Mouse (Mus musculus): Measurements from ENCODE around the gene Dnajc30.
"Not testable (repeated sequence)": the region's sequence is repeated elsewhere in the genome, so short reads cannot be mapped to it uniquely, and the experiment has no call there.

Dnajc30 gene

GRCm38 (mm10) chr5:135063629-135064381 is at the start of gene Dnajc30:
Dnajc30 (plus strand) TSS chr5:135064202.
- DNase-seq (ENCODE audit: low spot score): peak; percentile 97

GRCm38 (mm10) chr5:135015497-135015896 is 48.5 kb upstream of the Dnajc30 start:
- peak; percentile 86 for DNase-seq (ENCODE audit: low spot score)

GRCm38 (mm10) chr5:135016224-135016759 is 47.7 kb upstream of the Dnajc30 start:
- DNase-seq (ENCODE audit: low spot score): no peak

DNA sequence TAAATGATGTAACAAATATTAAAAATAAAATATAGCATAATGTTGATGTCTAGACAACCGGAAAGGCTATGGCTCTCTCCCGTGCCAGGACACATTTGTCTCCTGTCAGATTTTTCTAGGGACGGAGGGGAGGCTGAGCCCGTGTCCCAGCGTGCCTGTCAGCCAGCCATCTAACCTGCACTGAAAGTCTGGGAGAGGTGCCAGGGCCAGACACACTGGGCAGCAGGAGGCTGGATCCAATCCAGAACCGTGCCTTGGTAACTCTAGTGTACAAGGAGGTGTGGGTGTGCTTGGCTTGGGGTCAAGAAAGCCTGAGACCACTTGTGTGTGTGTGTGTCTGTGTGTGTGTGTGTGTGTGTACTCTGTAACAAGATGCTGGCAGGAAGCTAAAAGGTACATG is 42.2 kb upstream of the Dnajc30 start:
- DNase-seq (ENCODE audit: low spot score): peak; percentile 76

DNA sequence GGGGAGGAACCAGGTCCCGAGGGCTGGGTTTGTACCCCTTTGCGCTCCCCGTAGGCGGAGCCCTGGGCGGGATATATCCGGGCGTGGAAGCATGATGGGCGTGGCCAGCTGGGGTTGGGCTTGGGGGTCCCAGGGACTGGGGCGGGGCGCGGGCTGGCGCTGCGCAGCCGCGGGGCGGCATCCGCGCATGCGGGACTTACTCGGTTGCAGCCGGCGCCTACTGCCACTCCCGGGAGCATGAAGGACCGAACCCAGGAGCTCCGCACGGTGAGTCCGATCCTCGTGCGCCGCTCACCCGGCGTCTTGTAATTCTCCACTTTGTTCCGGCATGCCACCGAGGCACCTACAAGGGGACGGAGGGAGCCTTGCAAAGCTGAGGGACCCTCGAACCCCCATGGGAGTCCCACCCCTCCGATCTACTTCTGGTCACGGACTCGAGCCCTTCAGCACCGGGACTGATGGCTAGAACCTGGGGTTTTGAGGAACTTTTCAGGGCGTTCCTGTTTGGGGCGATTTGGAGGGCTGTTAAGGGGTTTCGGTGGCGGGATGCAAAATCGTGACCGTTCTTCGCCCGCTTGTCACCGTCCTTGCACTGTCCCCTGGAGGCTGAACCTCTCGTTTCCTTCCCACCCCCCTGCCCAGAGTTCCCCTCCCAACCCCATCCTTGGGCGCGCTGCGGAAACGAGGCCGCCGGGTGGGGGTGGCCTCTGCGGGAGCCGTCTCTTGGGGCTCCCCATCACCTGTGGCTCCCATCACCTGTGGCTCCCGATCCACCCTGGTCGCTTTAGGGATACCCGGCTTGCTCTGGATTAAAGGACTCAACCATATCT is 40.4 kb upstream of the Dnajc30 start, which contains the start of gene Stx1a:
TSS of gene Stx1a (plus strand) at position 139 of the 830 bp plus-strand sequence.
- DNase-seq (ENCODE audit: low spot score): peak; percentile 90

DNA sequence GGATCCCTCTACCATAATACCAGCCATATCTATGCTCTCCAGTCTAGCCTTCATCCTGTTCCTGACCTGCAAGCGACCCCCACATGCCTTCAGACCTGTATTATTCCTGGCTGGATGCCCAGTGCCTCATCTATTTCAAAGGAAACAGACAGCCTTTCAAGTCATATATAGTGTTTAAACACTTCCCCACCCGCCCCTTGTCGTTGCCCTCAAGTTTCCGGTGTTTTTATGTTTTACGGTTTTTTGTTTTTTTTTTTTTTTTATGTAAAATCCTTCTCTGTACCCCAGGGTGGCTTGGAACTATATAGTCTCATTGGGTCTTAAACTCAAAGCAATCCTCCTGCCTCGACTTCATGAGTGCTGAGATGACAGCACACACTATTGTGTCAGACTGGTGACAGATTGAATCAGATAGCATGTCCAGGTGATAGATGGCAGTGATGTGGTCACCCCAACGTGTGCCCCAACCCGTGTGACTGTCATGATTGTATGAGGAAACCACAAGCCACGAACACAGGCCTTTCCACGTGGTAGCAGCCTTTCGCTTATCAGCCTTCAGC is 39.3 kb upstream of the Dnajc30 start:
- no peak for DNase-seq (ENCODE audit: low spot score)

DNA sequence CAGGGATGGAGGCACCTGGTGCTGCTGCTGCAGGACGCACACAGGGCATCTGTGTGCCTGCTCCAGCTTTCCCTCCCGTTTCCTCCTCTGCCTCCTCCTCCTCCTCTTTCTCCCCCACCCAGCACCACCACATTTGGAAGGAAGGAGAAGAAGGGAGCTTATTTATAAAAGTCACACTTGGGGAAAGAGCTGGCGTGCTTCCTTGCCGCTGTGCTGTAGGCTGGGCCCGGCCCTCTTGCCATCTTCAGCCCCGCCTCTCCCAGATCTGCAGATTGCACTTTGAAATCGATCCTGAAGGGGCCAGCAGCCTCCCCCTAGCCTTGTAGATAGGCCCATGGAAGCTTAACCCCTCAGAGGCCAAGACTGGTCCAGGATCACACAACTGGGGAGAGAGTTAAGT is 38.1 kb upstream of the Dnajc30 start:
- no peak for DNase-seq (ENCODE audit: low spot score)

DNA sequence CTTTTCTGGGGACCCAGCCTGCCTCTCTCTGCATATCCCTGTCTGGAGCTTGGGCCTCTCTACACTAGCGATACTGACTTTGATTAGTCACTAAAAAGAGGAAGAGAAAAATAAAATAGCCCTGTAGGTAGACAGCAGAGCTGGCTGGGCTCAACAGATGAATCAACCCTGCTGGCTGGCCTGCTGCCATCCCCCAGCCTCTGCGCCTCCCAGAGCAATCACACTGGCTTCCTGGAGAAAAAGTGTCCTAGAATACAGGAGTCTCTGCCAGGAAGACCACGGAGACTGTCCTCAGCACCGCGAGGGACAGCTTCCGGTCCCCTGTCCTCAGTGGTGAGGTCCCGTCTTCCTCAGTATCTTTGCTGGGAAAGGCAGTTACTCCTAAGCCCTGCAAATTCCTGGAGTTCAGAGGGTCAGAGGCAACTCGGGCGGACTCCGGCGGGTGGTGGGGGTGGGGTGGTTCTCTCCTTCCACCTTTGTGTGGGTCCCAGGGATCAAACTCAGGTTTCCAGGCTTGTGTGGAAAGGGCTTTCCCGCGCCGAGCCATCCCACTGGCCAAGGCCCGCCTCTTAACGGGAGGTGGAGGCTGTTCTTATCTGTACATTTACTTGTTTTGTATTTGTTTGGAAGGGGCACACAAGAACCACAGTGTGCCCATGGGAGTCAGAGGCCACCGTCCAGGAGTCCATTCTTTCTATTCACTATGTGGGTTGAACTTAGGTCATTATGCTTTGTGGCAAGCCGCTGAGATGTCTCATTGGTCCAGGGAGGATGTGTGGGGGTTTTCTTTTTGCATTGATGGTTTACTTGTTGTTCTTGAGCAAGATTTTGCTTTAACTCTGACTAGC is 34.8 kb upstream of the Dnajc30 start:
- DNase-seq (ENCODE audit: low spot score): peak; percentile 68

- no peak for DNase-seq (ENCODE audit: low spot score)
Measured at GRCm38 (mm10) chr5:135032581-135032980, 31.4 kb upstream of the Dnajc30 start.

GRCm38 (mm10) chr5:135034593-135034992 is 29.4 kb upstream of the Dnajc30 start:
- no peak for DNase-seq (ENCODE audit: low spot score)

- DNase-seq (ENCODE audit: low spot score): no peak
Measured at GRCm38 (mm10) chr5:135035608-135036359, 28.2 kb upstream of the Dnajc30 start.

GRCm38 (mm10) chr5:135037946-135038345 is 26.1 kb upstream of the Dnajc30 start:
- DNase-seq (ENCODE audit: low spot score): no peak

DNA sequence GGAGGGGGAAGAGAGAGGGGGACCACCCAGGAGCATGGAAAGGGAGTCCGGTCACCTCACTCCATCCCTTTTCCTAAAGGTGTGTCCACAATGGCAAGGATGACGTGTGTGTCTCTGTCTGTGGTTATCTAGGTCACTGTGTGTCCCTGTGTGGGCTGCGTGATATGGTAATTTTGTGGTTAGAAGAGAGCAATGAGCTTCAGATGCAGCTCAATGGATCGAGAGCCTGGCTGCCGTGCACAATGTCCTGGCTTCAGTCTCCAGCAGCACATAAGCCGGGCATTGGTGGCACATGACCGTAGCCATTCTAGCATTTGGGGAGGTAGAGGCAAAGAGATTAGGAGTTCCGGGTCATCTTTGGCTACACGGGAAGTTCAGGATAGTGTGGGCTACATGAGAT is 24.5 kb upstream of the Dnajc30 start:
- no peak for DNase-seq (ENCODE audit: low spot score)

GRCm38 (mm10) chr5:135040059-135040458 is 23.9 kb upstream of the Dnajc30 start:
- no peak for DNase-seq (ENCODE audit: low spot score)

DNA sequence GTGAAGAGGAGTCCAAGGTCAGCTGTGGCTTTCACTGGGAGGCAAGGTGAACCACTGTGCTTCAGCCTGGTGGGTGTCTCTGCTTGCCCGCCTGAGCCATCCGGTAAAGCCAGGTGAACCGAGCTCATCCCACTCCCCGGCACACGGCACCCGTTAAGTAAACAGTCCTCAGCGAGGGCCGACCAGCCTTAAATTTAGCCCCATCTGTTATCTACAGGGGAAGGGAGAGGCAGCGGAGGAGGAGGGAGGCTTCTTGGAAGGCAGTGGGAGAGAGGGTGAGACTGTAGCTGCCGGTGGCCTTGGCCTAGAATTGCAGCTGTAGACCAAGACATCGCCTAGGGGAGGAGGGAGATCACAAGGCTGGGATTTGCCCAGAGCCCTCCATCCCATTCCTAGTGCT is 23.2 kb upstream of the Dnajc30 start:
- no peak for DNase-seq (ENCODE audit: low spot score)

DNA sequence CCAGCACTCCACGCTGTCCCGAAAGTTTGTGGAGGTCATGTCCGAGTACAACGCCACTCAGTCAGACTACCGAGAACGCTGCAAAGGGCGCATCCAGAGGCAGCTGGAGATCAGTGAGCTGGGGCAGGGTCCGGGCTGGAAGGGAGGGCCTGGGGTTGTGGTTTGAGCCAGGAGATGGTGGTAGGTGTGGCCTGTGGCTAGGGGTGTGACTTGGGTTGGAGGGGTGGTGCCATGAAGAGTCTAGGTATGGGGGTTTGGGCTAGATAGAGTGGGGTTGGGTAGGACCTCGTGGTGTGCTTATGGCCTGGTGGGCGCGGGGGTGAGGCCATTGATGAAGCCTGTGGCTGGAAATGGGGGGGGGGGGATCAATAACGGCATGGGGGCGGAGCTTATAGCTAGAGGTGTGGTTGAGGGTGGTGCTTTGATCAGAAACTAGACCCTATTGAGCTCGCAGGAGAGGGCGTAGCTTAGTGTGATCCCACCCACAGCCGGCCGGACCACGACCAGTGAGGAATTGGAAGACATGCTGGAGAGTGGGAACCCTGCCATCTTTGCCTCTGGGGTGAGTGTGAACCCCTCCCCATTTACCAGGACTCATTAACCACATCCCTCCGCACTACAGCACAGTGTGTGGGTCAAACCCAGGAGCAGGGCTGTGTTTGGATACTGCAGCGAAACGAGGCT is 21.8 kb upstream of the Dnajc30 start:
- DNase-seq (ENCODE audit: low spot score): no peak

DNA sequence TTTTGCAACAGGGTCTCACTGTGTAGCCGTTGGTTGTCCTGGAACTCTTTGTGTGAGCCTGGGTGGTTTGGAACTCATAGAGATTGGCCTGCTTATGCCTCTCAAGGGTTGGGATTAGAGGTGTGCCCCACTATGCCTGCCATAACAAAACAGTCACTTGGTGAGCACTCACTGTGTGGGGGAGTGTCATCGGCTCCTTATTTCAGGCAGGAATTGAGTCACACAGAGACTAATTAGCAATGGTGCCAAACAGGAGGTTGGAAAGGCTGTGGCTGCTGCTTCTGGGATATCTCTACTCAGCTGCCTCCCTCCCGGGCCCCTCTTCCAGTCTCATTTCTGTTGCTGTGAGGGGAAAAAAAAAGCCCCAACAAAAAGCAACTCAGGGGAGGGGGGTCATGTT is 19.4 kb upstream of the Dnajc30 start:
- DNase-seq (ENCODE audit: low spot score): no peak

DNA sequence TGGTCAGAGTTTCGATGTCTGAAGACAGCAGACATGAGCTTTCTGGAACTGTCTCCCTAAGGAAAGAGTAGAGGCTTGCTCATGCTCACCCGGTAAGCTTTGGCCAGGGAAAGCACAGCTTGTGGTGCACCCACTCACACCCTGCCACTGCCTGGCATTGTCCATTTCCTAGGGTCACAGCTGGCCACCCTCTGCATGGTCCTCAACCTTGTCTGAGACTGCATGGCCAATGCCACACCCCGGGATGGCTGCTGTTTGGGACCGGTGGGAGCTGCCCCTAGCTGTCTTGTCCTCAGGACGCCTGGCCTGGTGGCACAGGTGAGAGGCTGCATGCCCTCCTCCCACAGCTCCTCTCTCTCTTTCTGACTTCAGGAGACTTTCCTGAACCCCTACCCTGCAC is 15.5 kb upstream of the Dnajc30 start:
- DNase-seq (ENCODE audit: low spot score): no peak

- not testable (repeated sequence) for DNase-seq (ENCODE audit: low spot score)
Measured at GRCm38 (mm10) chr5:135049268-135049667, 14.7 kb upstream of the Dnajc30 start.

GRCm38 (mm10) chr5:135053356-135053755 is 10.6 kb upstream of the Dnajc30 start:
- DNase-seq (ENCODE audit: low spot score): no peak

All from urinary bladder, postnatal 14 days (tissue).